Mouse (Mus musculus) MEL (cell line): Measurements from ENCODE around the gene Styk1.

Experiments used
- E2F4 ChIP-seq: IDR thresholded peaks from 2 replicates; pipeline ENCODE4 v1.6.1; 2011; ENCODE audit warnings: low read depth, low read length, improper control_type of control experiment, borderline replicate concordance
- ELF1 ChIP-seq: IDR thresholded peaks from 2 replicates; pipeline ENCODE4 v1.6.1; 2014; ENCODE audit warnings: low read depth, mild to moderate bottlenecking, inconsistent platforms, low read length, improper control_type of control experiment, moderate library complexity
- EP300 ChIP-seq, 2 experiments: IDR thresholded peaks; 2 replicates each; pipeline ENCODE4 v1.6.1; 2011; ENCODE audit warnings: improper control_type of control experiment in 2 of 2, low read length in 2 of 2, low read depth in 1 of 2, mild to moderate bottlenecking in 1 of 2
- GATA1 ChIP-seq: IDR thresholded peaks from 2 replicates; pipeline ENCODE4 v1.6.1; 2011; ENCODE audit warnings: low read depth, low read length, improper control_type of control experiment
- NRF1 ChIP-seq: IDR thresholded peaks from 2 replicates; pipeline ENCODE4 v1.6.1; 2014; ENCODE audit warnings: low read depth, mild to moderate bottlenecking, inconsistent platforms, low read length, improper control_type of control experiment, moderate library complexity; ENCODE audit not compliant: poor library complexity, insufficient read depth, severe bottlenecking
- POLR2A ChIP-seq, 2 experiments: IDR thresholded peaks; 2 replicates each; pipeline ENCODE4 v1.6.1; 2011 to 2012; ENCODE audit warnings: low read length in 2 of 2, mild to moderate bottlenecking in 2 of 2, control low read depth in 1 of 2, improper control_type of control experiment in 1 of 2, low read depth in 1 of 2, moderate library complexity in 1 of 2; ENCODE audit not compliant: control insufficient read depth in 1 of 2, insufficient read depth in 1 of 2, poor library complexity in 1 of 2
- TCF12 ChIP-seq: IDR thresholded peaks from 2 replicates; pipeline ENCODE4 v1.6.1; 2014; ENCODE audit warnings: low read depth, mild to moderate bottlenecking, inconsistent platforms, low read length, improper control_type of control experiment, moderate library complexity

DNA sequence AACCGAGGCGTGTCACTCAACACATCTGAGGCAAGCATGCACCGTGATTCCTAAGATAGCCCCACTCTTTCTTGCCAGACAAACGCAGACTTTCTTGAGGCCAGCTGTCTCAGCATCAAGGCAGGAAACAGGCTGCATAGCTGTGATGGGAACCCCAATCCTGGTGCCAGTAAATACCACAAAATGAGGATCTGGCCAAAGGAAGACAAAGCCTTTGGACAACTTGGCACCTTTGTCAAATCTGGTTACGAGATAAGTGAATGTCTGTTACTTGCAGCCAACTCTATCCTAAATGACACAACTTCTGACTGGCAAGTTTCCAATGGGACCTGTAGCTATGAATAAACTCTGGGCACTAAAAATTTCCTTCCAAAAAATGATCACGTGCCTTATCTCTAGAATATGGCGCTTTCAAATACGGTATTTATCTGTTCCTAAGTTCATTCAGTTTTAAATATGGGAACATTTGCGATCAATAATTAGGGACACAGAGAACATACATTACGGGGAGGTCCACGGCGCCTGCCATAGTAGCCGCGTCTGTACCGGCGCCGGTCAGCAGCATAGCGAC is 25.5 kb upstream of the Styk1 start:
- peak; percentile 65; the same call in 1 of the 2 replicates for TF ChIP-seq TCF12
- no peak for TF ChIP-seq NRF1
- no peak for TF ChIP-seq ELF1
- peak; percentile 36 to 66; a peak in 3 of 4 replicates for TF ChIP-seq EP300 (IDR thresholded peaks at IDR 0.05; ENCODE audit: low read depth in 1 of 2, low read length in 2 of 2)
- no peak for TF ChIP-seq E2F4
- TF ChIP-seq POLR2A (IDR thresholded peaks at IDR 0.05; ENCODE audit: control insufficient read depth in 1 of 2, insufficient read depth in 1 of 2, low read depth in 1 of 2, low read length in 2 of 2, poor library complexity in 1 of 2), result no peak
- TF ChIP-seq GATA1, result peak; percentile 37; the same call in 1 of the 2 replicates
